Mouse (Mus musculus) intestine, embryonic 16.5 days (tissue): Measurements from ENCODE around the gene Cdc42. TPM values are rescaled to one million over a fixed set of nuclear protein-coding genes. Genes with fewer than 3 reads are reported as not detected.

ENCODE experiments used
- ATAC-seq: fragments of 200-750 bp; cut with Nextera tagmentation; 2 replicates; pipeline ENCODE4 v1.8.0; 2017; ENCODE audit warnings: moderate TSS enrichment, moderate library complexity
- H3K27ac ChIP-seq: fragments of 300-500 bp; sonication (generic); 2 replicates; pipeline ENCODE4 v1.5.1; 2014; ENCODE audit warnings: mild to moderate bottlenecking, low read length
- H3K27me3 ChIP-seq: fragments of 300-500 bp; sonication (generic); replicated peaks from 2 replicates; pipeline ENCODE4 v1.6.1; 2014; ENCODE audit warnings: low read length, control low read depth, mixed read lengths; ENCODE audit not compliant: control insufficient read depth, insufficient read depth
- H3K36me3 ChIP-seq: fragments of 300-500 bp; sonication (generic); 2 replicates; pipeline ENCODE4 v1.6.1; 2014; ENCODE audit warnings: low read length, control low read depth; ENCODE audit not compliant: control insufficient read depth, insufficient read depth
- H3K4me1 ChIP-seq: fragments of 300-500 bp; sonication (generic); 2 replicates; pipeline ENCODE4 v1.6.1; 2014; ENCODE audit warnings: low read length, control low read depth, mixed read lengths; ENCODE audit not compliant: control insufficient read depth, insufficient read depth
- H3K4me2 ChIP-seq: fragments of 300-500 bp; sonication (generic); 2 replicates; pipeline ENCODE4 v1.6.1; 2014; ENCODE audit warnings: low read depth, low read length, control low read depth
- H3K4me3 ChIP-seq: fragments of 300-500 bp; sonication (generic); 2 replicates; pipeline ENCODE4 v1.5.1; 2014; ENCODE audit warnings: mild to moderate bottlenecking, low read length
- H3K9ac ChIP-seq: fragments of 300-500 bp; sonication (generic); 2 replicates; pipeline ENCODE4 v1.6.1; 2014; ENCODE audit warnings: low read depth, low read length
- H3K9me3 ChIP-seq: fragments of 300-500 bp; sonication (generic); 2 replicates; pipeline ENCODE4 v1.6.1; 2016; ENCODE audit warnings: low read length, control low read depth; ENCODE audit not compliant: control insufficient read depth
- WGBS: fragments of 180-500 bp; shearing (Covaris S2); extraction: QIAGEN DNeasy Blood & Tissue Kit; methylation state at CpG from one replicate; pipeline ENCODE4 v1.1.7; 2014; 5-methylcytosine and 5-hydroxymethylcytosine counted together
- polyA plus RNA-seq: library from polyadenylated mRNA; unstranded; fragments of >200 nt; fragmentation: Nextera tagmentation; extraction: Ambion mirVana; gene quantifications from 2 replicates; pipeline ENCODE4 v1.2.1, GENCODE M21; 2015

Cdc42 gene
- polyA plus RNA-seq, 1 experiment from 2014 or later = 691 TPM

GRCm38 (mm10) chr4:137274304-137274703 lies 83.2 kb downstream of the Cdc42 start:
- ATAC-seq = peak; percentile 50
- WGBS = 12% methylated on average over 6 of the region's 6 CpGs
- Histone ChIP-seq H3K27ac (peak overlapping the region; percentile 11; the same call in 1 of the 2 replicates), H3K27me3 (peaks cover 26% of the 10 kb centered on the region), H3K36me3 (no peaks in the 10 kb centered on the region), H3K9me3 (no peaks in the 10 kb centered on the region), H3K9ac (no peak overlapping the region), H3K4me1 (peaks cover 22% of the 10 kb centered on the region), H3K4me2 (no peak overlapping the region), H3K4me3 (no peak overlapping the region)

- 83% methylated on average over 8 of the region's 8 CpGs for WGBS
- Histone ChIP-seq H3K27me3 (peaks cover 4% of the 10 kb centered on the region; the same call in 1 of the 2 replicates), H3K9me3 (no peaks in the 10 kb centered on the region), H3K4me3 (no peak overlapping the region), H3K9ac (no peak overlapping the region), H3K27ac (no peak overlapping the region), H3K36me3 (no peaks in the 10 kb centered on the region), H3K4me1 (peaks cover 12% of the 10 kb centered on the region), H3K4me2 (no peak overlapping the region)
- no peak for ATAC-seq
Measured at GRCm38 (mm10) chr4:137271856-137272255, 85.7 kb downstream of the Cdc42 start.

Other genes starting within 250 kb of the Cdc42 start
- 1.0 TPM in 2 replicates for gene Wnt4, start 80.2 kb downstream of the Cdc42 start, polyA plus RNA-seq
- gene Cela3a, start 52.1 kb upstream of the Cdc42 start, polyA plus RNA-seq = 0.26 and 0.31 TPM in 2 replicates
- 237 and 402 TPM in 2 replicates for gene Cela3b, start 72.8 kb upstream of the Cdc42 start, polyA plus RNA-seq
- not detected in 2 replicates for gene 1700013G24Rik, start 95.6 kb upstream of the Cdc42 start, polyA plus RNA-seq
- gene Hspg2, start 111.0 kb upstream of the Cdc42 start, polyA plus RNA-seq = 24.5 TPM in 2 replicates
- not detected in 2 replicates for gene Ldlrad2, start 216.8 kb upstream of the Cdc42 start, polyA plus RNA-seq
- 48.3 and 48.4 TPM in 2 replicates for gene Usp48, start 236.0 kb upstream of the Cdc42 start, polyA plus RNA-seq